Mouse (Mus musculus) kidney, adult 11 months (tissue): ENCODE measurements around the gene Gm20388.
A peak's percentile ranks its signal among the peaks of the same experiment; 100 is the strongest.

Experiments used
- DNase-seq: peaks from one replicate; pipeline ENCODE4 v3.0.0; 2022

Gm20388 gene

DNA sequence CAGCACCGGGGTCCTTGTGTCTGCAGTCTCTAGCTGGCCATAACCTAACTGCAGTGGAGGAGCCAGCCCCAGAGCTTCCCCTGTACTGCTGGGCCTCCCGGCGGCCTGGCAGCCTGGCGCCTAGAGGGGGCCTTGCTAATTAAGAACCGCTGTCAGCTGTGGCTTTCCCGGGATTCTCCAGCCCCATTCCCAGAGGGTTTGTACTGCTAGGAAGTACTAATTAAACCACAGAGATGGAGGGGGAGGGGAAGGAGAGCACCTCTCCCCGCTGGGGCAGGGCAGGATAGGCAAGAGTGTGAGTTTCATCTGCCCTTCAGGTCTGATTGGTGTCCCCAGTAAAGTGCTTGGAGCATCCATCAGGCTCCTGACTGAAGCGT lies 652.7 kb downstream of the Gm20388 start:
- DNase-seq, result no peak

DNA sequence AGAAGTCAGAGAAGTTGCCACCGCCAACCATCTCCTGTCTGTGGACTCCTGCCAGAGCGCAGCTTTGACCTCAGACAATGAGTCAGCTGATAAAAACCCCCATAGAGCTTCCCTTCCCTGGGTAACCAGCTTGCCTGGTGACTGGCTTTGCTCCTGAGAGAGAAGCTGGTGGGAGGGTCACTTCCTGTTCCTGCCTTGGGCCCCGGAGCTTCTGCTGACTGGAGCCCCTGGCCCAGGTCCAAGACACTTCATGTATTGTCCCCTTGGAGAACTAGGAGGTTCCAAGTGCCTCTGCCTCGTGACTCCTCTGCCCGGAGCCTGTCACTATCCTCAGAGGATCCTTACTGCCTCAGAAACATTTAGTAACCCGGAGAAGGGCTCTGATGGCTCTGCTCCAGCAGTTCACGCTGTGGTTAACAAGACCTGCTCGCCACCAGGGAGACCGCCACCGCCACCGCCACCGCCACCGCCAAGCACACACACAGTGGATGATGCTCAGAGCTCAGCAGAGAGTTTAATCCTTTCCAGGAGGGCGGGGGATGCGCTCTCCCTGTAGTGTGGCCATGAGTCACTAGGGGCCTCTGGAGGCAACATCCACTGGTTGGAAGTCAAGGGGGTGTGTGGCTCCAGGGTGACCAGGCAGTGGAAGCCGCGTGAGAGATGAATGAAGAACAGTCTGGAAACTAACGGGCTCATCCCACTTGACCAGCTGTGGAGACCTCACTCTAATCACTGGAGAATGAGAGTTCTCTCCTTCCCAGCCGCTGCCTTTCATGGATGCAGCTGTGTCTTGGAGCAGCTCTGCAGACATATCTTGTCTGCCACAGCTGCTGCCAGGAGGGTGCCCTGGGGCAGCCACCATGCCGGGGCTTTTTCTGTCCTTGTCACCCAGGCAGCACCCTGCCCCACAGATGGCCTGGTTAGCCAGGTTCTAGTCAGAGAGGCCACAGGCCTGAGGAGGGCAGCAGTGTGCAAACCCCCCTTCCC lies 653.5 kb downstream of the Gm20388 start:
- peak; percentile 92 for DNase-seq

DNA sequence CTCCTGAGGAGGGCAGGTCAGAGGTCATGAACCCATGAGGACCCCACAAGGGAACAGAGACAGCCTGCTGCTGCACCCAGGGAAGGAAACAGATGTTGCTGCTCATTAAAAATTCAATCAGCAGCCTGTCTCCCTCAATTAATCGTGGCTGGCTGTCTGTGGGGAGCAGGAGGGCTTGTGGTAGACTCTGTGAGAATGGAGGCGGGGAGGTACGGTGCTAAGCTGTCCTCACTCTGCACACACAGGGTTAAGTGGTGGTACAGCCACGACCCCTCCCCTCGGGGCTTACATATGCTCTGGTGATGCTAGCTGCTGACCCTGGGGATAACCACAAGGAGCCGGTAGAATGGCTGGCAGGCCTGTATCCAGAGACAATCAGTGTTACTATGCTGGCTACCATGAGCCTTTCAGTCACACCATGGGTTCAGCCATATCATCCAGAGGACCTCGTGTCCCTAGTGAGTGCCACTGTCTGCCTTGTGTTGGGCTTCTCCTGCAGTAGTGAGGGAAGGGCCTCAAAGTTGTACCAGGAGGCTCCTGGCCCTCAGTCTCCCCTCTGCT lies 654.6 kb downstream of the Gm20388 start:
- DNase-seq, result no peak

DNA sequence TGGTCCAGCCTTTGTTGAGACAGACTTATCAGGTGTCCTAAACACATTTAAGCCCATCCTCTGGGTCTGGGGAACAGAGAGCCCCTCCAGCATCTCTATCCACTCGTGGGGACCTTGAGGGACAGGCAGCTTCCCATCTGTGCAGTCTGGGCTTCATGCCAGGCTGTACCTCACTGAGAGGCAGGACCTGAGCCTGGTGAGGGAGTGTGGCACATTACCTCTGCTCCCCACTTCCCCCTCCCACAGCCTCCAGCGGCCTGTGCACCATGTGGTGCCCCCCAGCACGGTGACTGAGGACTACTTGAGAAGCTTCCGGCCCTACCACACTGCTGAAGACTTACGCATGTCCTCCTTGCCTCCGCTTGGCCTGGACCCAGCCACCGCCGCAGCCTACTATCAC lies 656.0 kb downstream of the Gm20388 start:
- no peak for DNase-seq

DNA sequence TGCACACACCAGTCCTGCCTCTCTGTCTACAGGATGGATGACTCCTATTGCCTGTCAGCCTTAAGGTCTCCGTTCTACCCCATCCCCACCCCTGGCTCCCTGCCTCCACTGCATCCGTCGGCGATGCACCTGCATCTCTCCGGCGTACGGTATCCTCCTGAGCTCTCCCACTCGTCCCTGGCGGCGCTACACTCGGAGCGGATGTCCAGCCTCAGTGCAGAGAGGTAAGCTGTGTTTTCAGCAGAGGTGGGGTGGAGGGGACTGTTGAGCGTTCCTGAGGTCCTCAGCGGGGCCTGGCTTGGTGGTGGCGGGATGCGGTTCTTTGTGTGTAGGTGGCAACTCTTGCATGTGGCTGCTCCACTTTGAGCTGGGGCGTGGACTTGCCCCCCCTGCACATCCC lies 657.1 kb downstream of the Gm20388 start:
- no peak for DNase-seq

DNA sequence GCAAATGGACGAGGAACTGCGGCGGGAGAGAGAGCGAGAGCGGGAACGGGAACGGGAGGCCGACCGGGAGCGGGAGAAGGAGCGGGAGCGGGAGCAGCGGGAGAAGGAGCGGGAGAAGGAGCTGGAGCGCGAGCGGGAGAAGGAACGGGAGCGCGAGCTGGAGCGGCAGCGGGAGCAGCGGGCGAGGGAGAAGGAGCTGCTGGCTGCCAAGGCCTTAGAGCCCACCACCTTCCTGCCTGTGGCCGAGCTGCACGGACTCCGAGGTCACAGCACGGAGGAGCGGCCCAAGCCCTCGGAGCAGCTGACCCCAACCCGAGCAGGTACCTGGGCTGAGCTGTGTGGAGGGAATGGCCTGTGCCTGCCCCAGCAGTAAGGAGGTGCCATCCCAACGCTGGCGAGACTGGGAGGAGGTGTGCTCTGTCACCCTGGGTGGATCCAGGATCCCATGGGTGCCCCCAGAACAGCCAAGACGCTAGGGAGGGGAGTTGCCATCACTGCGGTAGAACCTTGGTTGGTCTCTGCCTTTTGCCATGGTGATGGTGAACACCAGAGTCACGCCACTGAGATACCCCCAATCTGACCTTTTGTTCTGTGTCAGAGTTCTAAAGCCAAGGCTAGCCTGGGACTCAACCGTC lies 657.6 kb downstream of the Gm20388 start:
- no peak for DNase-seq

DNA sequence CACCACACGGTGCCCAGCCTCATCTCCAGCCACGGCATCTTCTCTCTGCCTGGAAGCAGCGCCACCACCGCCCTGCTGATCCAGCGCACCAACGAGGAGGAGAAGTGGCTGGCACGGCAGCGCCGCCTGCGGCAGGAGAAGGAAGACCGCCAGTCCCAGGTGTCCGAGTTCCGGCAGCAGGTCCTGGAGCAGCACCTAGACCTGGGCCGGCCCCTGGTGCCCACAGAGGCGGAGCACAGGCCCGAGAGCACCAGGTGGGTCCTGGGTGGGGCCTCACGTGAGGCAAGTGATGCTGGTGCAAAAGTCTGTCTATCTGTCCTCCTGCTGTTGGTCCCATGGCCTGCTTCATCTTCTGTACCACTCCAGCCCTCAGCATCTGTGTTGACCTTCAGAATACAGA lies 658.5 kb downstream of the Gm20388 start:
- no peak for DNase-seq

DNA sequence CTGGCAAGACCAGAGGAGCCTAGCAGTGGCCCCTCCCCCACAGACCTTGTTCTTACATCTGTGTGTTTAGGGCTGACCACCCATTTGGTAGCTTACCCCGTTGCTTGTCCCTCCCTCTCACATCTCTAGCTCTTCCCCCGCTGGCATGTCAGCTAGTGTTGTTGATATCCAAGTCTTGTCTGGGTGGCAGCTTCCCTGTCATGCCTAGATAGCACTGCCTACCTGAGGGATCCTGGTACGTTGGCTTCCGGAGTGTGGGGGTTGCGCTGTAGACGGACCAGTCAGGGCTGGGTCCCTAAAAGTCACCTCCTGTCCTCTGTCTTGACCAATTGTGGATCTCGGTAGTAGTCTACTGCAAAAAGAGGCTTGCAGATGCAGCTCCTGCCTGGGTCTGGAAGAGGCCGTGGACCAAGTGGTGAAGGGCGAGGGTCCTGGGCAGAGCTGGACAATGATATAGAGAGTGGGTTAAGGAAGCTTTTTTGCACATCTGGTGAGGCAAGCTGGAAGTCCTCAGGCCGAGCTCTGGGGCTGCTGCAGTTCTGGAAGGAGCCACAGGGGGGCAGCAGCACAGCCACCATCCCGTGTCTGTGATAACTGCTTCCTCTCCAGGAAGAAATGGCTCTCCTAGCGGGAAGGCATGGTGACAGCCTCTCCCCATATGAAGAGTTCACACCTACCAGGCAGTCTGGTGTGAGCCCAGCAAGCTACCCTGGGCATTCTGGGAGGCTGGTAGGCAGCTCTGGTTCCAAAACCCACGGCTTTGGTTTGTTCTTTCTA lies 659.5 kb downstream of the Gm20388 start:
- DNase-seq, result peak; percentile 50

DNA sequence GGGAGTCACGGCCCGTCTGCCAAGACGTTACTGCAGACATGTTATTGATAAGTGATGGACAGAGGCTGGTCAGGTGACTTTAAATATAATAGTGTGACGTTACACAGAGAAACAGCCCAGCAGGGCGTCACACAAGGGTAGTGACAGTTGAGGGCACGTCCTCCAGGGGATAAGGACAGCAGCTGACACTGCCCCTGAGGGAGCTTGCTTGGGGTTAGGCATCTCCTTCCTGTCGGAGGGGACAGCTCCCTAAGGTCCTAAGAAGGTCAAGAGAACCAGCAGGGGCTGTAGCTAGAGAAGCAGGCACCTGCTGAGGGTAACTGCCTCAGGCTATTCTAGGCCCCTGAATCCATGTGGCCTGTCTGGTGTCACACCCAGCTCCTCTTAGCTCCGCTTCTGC lies 660.9 kb downstream of the Gm20388 start:
- DNase-seq, result no peak

DNA sequence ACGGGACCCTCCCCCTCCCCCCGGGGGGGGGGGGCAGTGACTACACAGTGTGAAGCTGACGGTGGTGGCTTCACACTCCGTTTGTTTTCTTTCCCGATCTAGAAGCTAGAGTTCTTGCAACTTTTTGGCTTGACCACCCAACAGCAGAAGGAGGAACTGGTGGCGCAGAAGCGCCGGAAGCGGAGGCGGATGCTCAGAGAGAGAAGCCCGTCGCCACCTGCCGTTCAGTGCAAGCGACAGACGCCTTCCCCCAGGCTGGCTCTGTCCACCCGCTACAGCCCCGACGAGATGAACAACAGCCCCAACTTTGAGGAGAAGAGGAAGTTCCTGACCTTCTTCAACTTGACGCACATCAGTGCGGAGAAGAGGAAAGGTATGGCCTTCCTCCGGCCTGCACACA lies 661.9 kb downstream of the Gm20388 start:
- DNase-seq, result no peak

DNA sequence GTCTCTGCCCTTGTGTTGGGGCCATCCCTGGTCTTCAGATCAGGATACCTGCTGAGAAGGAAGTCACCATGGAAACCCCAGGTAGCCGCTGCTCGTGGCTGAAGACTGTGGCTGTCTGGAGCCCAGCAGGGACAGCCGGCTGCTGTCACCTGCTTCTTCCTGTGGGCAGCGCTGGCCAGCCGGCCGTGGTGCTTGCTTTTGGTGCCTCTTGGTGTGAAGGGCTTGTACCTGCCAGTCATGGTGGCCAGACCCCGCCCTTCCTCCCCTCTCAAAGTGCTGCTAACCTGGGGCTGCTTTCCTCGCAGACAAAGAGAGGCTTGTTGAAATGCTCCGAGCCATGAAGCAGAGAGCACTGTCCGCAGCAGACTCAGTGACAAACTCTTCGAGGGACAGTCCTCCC lies 663.2 kb downstream of the Gm20388 start:
- DNase-seq, result no peak

DNA sequence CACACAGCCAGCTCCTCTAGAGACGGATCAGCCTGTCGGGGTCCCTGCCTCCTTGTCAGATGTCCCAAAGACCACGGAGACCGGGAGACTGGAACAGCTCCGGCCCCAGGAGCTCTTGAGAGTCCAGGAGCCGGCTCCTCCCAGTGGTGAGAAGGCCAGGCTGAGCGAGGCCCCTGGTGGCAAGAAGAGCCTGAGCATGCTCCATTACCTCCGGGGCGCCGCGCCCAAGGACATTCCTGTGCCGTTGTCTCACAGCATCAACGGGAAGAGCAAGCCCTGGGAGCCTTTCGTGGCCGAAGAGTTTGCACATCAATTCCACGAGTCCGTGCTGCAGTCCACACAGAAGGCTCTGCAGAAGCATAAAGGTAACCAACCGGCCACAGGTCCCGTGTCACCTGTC lies 664.3 kb downstream of the Gm20388 start:
- no peak for DNase-seq

DNA sequence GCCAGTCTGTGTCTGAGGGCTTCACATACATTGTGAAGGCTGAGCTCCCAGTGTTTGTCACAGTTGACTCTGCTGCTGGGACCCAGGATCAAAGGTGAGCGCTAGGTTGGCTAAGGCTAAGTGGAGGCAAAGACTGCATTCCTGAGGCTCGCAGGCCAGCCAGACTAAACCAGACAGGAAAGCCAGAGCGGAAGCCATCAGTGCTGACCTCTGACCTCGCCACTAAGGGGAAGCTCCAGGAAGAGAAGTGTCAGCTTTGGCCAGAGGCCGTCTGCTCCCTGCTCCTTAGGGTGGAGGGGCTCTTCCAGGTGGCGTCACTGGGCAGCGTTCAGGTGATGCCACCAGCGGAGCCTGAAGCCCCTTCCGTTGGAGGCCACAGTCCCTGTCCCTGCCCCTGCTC lies 665.2 kb downstream of the Gm20388 start:
- peak; percentile 83 for DNase-seq

DNA sequence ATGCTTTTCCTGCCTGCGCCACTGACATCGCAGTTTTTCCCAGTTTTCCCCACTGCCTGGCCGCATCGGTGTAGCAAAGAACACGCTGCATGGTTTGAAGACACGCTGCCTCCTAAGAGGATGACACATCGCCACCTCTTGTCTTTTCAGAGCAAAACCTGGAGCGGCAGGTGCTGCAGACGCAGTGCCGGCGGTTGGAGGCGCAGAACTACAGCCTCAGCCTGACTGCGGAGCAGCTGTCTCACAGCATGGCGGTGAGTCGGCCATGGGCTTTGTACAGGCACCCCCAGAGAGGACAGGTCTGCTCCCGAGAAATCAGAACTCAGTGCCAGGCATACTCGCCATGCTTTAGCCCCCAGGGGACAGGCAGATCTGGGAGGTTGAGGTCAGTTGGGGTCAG lies 667.2 kb downstream of the Gm20388 start:
- DNase-seq, result no peak

DNA sequence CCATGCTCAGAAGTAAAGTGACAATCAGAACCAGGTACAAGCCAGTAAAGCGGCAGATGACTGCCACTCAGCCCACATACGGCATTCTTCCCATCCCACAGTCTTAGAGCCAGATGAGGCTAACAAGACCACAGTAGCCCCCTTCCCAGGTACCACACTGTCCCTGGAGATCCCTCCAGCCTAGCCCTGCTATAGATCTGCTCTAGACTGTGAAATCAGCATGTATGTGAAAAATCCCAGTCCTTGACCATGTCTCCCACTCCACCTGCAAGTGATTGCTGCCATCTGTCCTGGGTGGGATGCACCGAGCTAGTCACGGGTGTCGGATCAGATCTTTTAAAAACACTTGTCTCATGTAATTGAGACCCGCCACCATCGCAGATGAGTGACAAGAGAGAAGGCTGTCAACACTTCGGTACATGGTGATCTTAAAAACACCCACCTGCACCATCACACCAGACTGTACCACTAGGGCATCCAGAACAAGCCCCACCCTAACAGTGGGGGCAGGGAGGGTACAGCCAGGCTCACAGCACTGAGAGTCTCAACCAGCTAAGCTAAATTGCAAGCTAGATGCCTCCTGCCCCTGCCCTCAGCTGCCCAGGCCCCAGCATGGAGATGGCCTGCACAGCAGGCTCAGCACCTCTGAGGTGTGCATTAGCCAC lies 669.8 kb downstream of the Gm20388 start:
- DNase-seq, result no peak

DNA sequence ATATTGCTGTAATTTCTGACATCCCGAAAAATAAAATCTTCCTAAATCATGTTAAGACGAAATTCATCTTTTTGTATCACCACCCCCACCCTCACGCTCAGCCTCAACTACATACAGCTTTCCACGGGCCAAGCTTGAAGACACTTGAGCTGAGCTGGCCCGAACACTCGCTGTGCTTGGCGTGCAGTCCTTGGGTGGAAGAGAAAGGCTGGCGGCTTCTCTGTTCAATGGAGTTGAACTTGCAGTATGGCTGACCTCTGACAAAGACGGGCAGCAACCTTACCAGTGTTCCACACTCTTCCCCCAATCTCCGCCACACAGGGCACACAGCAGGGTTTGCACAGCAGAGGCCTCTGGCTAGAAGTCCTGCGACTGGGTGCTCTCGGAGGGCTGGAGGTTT lies 670.7 kb downstream of the Gm20388 start:
- no peak for DNase-seq

DNA sequence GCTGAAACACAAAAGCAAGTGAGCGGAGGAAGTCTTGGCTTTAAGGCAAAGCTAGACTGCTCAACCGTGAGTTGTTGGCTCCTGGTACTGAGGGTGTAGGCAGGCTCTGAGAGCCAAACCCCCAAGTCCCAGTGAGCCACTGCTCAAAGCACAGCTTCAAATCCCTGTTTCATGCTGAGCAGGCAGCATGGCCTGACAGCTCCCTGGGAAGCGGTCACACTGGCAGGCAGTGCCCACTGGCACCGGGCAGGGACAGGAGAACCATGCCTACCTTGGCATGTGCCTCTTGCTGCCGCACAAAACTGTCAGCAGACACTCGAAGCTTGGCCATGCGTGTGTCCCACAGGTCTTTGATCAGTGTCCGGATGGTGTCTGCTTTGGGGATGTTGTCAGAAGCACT lies 671.2 kb downstream of the Gm20388 start:
- no peak for DNase-seq

DNA sequence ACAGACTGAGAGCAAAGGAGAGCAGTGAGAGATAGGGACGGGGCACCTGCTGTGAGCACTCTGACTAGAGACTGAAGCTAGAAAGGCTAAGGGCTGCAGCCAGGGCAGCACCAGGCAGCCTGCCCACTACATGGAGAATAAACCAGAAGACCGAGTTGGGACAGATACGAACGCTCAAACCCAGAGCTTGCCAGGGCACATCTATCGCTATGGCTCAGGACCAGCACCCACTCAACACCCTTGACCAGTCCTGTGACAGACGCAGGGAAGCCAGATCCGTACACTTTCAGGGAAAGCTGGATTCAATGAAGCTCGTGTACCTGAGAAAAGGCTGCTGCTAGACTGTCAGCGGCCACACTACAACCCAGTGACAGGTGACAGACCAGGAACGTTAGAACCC lies 674.9 kb downstream of the Gm20388 start:
- no peak for DNase-seq

DNA sequence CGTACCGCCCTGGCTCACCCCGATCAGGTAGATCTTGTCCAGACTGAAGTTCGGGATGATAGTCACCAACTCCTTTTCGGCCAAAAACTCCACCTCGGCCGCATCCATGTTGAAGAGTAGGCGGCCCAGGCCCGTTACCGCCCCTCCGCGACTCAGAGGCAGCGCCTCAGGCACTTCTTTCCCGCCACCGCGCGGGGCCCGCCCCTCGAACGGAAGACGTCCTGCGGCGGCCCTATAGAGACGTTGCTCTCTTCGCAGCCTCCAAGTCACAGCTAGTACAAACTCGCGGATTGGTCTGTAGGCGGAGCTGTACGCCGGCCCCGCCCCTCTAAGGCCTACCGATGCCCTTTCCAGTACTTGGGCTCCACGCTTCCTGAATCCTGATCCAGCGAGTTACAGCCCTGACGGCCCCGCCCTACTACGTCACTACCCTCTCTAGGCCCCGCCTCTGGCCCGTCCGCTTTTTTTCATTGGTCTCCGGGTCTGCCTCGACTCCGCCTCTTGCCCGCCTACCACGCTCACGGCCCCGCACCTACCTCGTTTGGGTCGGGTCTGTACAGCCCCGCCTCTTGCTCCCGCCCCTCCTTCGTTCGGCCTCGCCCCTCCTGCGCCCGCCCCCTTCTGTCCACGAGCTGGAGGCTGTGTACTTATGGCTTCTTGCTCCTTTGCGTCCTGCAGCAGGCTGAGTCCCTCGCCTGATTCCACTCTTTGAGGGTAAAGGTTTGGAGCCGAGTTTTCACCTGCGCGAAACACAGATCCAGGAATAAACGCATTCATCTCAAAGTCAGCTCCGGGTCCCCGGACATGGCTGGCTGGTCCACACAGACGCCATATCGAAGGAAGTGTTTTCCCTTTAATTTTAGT lies 678.5 kb downstream of the Gm20388 start, which contains the start of gene Gins2:
Gene Gins2 (minus strand): TSS at position 397 of the 864 bp plus-strand sequence.
- DNase-seq, result peak; percentile 100

DNA sequence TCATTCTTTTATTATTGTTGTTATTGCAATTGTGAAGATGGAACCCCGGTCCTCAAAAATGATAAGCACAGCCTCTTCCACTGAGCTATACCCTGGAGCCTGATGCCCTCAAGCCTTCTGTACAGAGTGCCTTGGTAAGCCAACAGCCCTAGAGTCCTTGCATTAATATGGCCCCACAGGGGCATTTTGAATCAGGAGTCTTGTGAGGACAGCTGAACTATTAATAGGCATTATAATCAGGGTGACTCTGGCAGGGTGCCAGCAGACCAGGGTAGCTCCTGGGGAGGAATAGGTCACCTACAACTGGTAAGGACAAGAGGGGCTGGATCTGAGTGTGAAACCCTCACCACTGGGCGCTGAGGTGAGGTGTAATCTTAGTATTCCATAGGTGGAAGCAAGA lies 679.3 kb downstream of the Gm20388 start:
- peak; percentile 38 for DNase-seq

DNA sequence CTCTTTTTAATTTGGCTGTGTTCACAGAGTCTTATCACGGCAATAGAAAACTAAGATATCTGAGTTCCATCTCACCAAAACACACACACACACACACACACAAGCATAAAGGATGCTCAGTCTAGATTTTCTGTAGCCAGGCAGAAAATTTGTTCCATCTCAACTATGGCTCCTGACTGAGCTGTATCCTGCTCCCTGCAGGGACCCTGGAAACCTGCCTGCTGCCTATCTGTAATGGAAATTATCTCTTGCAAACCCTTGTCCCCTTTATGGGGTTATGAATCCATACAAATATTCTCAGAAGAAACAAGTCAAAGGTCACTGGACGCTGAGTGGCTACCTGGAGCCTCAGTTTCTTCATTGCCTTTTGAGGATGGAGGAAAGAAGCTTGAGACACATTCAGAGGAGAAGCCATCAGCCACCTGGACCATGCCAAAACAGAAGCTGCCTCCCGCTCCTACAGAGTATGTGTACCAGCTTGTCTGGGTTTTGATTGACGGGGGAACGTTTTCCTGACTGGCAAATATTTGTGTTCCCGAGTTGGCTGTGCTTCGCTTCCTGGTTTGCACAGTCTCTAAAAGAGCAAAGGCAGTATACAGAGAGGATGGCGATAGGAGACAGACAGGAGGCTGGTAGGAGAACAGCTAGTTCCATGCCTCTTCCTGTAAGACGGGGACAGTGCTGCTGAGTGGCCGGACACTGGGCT lies 681.1 kb downstream of the Gm20388 start:
- DNase-seq, result no peak
